Mouse (Mus musculus) G1E (cell line): ENCODE results near the gene Olfr325.

Experiments used
- CTCF ChIP-seq: IDR thresholded peaks from 2 replicates; pipeline ENCODE4 v1.5.1; 2012; ENCODE audit warnings: low read depth, low read length, inconsistent platforms, mixed read lengths
- GATA1 ChIP-seq: IDR thresholded peaks from 2 replicates; pipeline ENCODE4 v1.6.1; 2012; ENCODE audit warnings: borderline replicate concordance, low read length, inconsistent platforms, mixed read lengths
- GATA2 ChIP-seq: IDR thresholded peaks from 2 replicates; pipeline ENCODE4 v1.6.1; 2012; ENCODE audit warnings: low read depth, low read length, inconsistent platforms, borderline replicate concordance
- POLR2AphosphoS5 ChIP-seq: IDR thresholded peaks from 2 replicates; pipeline ENCODE4 v1.6.1; 2012; ENCODE audit warnings: low read depth, low read length, inconsistent platforms; ENCODE audit not compliant: insufficient replicate concordance
- TAL1 ChIP-seq: conservative IDR thresholded peaks from 2 replicates; pipeline ENCODE4 v1.6.1; 2012; ENCODE audit warnings: low read depth, low read length, inconsistent platforms, mixed read lengths

DNA sequence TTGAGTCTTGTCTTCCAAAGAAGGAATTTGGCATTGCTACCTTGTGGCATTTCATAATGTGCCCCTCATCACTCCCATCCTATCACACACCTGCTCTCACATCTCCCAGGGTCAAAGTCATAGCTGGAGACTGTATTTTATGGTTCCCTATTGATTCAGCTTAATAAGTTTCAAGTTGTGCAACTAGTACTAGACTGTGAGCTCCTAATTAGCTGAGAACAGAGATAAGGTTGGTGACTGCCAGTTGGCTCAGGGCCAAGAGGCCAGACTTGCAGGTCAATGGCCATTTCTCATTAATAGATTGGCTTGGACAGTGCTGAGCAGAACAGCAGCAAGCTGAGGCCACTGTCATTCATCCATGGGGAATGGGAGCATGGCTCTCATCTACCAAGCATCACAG is 37.0 kb downstream of the Olfr325 start:
- no peak for TF ChIP-seq POLR2AphosphoS5
- TF ChIP-seq CTCF, result no peak
- no peak for TF ChIP-seq GATA1
- no peak for TF ChIP-seq TAL1
- TF ChIP-seq GATA2, result no peak
